Mouse (Mus musculus) hindbrain, embryonic 10.5 days (tissue): ENCODE data around the gene Ptpn3. TPM values are rescaled to one million over a fixed set of nuclear protein-coding genes. Genes with fewer than 3 reads are reported as not detected.

Experiments used
- DNase-seq: peaks from one replicate; pipeline ENCODE4 v3.0.0-alpha.2; 2017; ENCODE audit warnings: low spot score
- H3K27ac ChIP-seq: fragments of 300-500 bp; sonication (generic); 2 replicates; pipeline ENCODE4 v1.5.1; 2016; ENCODE audit warnings: mild to moderate bottlenecking, moderate library complexity
- H3K27me3 ChIP-seq: fragments of 300-500 bp; sonication (generic); 2 replicates; pipeline ENCODE4 v1.6.1; 2016; ENCODE audit warnings: mild to moderate bottlenecking; ENCODE audit not compliant: poor library complexity, insufficient read depth, severe bottlenecking
- H3K36me3 ChIP-seq: fragments of 300-500 bp; sonication (generic); 2 replicates; pipeline ENCODE4 v1.6.1; 2016; ENCODE audit warnings: mild to moderate bottlenecking, moderate library complexity
- H3K4me1 ChIP-seq: fragments of 300-500 bp; sonication (generic); replicated peaks from 2 replicates; pipeline ENCODE4 v1.6.1; 2016; ENCODE audit warnings: mild to moderate bottlenecking
- H3K4me3 ChIP-seq: fragments of 300-500 bp; sonication (generic); 2 replicates; pipeline ENCODE4 v1.5.1; 2016; ENCODE audit warnings: mild to moderate bottlenecking, moderate library complexity
- H3K9me3 ChIP-seq: fragments of 300-500 bp; sonication (generic); 2 replicates; pipeline ENCODE4 v1.6.1; 2016; ENCODE audit warnings: mild to moderate bottlenecking, moderate library complexity
- WGBS: fragments of 180-500 bp; shearing (Covaris S2); methylation state at CpG from one replicate; pipeline ENCODE4 v1.1.7; 2016; 5-methylcytosine and 5-hydroxymethylcytosine counted together
- polyA plus RNA-seq: library from polyadenylated mRNA; unstranded; fragments of >200 nt; fragmentation: Nextera tagmentation; extraction: Ambion mirVana; gene quantifications from 2 replicates; pipeline ENCODE4 v1.2.1, GENCODE M21; 2016

The Ptpn3 gene
- polyA plus RNA-seq, 1 experiment from 2014 or later, result 1.6 TPM

- DNase-seq, result no peak
- 91% methylated on average over 4 of the region's 4 CpGs for WGBS
- no peak overlapping the region for H3K27ac ChIP-seq
- H3K4me3 ChIP-seq, result no peak overlapping the region
- no peaks in the 10 kb centered on the region for H3K36me3 ChIP-seq
- H3K9me3 ChIP-seq, result no peaks in the 10 kb centered on the region
- peaks cover 6% of the 10 kb centered on the region; the same call in 1 of the 2 replicates for H3K27me3 ChIP-seq
- peaks cover 10% of the 10 kb centered on the region for H3K4me1 ChIP-seq
These were observed 10.1 kb upstream of the Ptpn3 start for GRCm38 (mm10) chr4:57311750-57312149.

- peaks cover 24% of the 10 kb centered on the region for H3K4me1 ChIP-seq
- peaks cover 10% of the 10 kb centered on the region for H3K27me3 ChIP-seq
- no peak overlapping the region for H3K27ac ChIP-seq
- no peaks in the 10 kb centered on the region for H3K9me3 ChIP-seq
- H3K36me3 ChIP-seq, result no peaks in the 10 kb centered on the region
- H3K4me3 ChIP-seq, result peak overlapping the region; percentile 30
- WGBS, result 39% methylated on average over 26 of the region's 26 CpGs
- DNase-seq, result peak; percentile 34
These were observed 6.8 kb upstream of the Ptpn3 start for GRCm38 (mm10) chr4:57308214-57309000.

GRCm38 (mm10) chr4:57307747-57308146 lies 6.1 kb upstream of the Ptpn3 start:
- no peak overlapping the region for H3K4me3 ChIP-seq
- H3K27me3 ChIP-seq, result peaks cover 14% of the 10 kb centered on the region
- no peak overlapping the region for H3K27ac ChIP-seq
- 72% methylated on average over 4 of the region's 4 CpGs for WGBS
- H3K9me3 ChIP-seq, result no peaks in the 10 kb centered on the region
- DNase-seq, result no peak
- H3K36me3 ChIP-seq, result no peaks in the 10 kb centered on the region
- H3K4me1 ChIP-seq, result peaks cover 24% of the 10 kb centered on the region

GRCm38 (mm10) chr4:57306260-57306659 lies 4.6 kb upstream of the Ptpn3 start:
- Histone ChIP-seq H3K4me1 (peaks cover 24% of the 10 kb centered on the region), H3K4me3 (no peak overlapping the region), H3K9me3 (no peaks in the 10 kb centered on the region), H3K36me3 (no peaks in the 10 kb centered on the region), H3K27ac (no peak overlapping the region), H3K27me3 (peaks cover 25% of the 10 kb centered on the region)
- WGBS, result 86% methylated on average over 4 of the region's 4 CpGs
- no peak for DNase-seq

DNA sequence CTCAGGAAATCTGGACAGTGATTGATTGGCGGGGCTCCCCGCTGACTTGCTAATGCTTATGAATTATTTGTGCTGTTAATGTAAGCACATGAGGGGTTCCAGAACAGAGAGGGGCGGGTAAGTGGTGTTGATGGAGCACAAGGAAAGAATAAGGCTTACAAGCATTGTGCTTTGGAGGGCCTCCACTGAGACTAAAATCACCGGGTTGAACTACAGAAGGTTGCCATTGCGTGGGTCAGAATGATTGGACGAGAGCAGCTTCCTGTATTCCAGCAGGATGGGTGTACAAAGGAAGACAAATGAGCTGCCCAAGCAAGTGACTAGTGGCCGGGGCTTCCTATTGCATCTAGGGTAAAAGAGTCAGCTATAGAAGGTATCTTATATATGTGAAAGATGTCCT lies 4.0 kb upstream of the Ptpn3 start:
- peak; percentile 31 for DNase-seq
- WGBS, result 62% methylated on average over 7 of the region's 7 CpGs

DNA sequence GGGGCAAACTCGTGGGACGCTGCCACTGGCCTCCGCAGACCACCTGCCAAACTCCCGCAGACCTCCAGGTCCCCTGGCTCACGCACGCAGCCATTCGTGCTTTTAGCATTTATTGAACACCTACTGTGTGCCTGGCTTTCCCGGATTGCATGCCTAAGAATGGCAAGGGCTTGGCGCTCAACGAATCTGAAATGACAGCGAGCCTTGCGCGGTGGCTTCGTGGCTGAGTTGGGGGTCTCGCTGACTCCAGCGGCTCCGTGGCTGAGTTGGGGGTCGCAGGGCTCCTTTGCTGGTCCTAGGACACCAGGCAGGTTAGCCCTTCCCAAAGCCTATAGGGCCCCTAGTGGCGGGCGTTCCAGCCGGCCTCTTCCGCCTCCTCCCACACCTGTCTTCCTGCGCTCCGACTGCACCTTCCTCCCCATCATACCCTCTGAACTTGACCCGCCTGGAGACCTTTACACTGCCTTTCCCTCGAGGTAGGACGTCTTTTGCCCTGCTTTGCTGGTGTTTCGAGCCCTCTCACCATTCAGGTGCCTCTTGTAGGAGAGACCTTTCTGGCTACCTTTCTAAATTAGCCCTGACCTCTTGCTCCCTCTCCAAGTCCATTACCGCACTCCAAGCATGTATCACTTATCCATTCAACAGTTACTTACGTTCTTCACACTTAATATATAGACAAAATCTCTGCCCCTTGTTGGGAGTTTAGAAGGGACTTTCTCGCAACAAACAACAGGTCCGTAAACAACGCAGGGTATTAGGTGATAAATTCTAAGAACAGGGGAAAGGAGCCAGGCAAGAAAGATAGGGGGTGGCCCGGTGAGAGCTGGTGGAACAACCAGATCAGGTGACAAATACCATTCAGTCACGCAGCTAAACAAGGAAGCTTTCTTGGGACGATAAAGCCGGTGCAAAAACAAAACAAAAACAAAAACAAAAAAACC lies 898 bp downstream of the Ptpn3 start:
- H3K27ac ChIP-seq, result peak overlapping the region; percentile 87
- H3K27me3 ChIP-seq, result peaks cover 70% of the 10 kb centered on the region
- peak overlapping the region; percentile 86 for H3K4me3 ChIP-seq
- under 1% methylated on average over 37 of the region's 37 CpGs for WGBS
- peak; percentile 52 for DNase-seq
- H3K36me3 ChIP-seq, result no peaks in the 10 kb centered on the region
- peaks cover 36% of the 10 kb centered on the region for H3K4me1 ChIP-seq
- H3K9me3 ChIP-seq, result no peaks in the 10 kb centered on the region

More for the DNA sequence above, 4.0 kb upstream of the Ptpn3 start:
- Histone ChIP-seq H3K36me3 (no peaks in the 10 kb centered on the region), H3K9me3 (no peaks in the 10 kb centered on the region), H3K27me3 (peaks cover 30% of the 10 kb centered on the region), H3K27ac (0 out of 2 replicates have a peak overlapping the region, but pooled peaks have one; percentile 5), H3K4me1 (peaks cover 30% of the 10 kb centered on the region), H3K4me3 (no peak overlapping the region)

GRCm38 (mm10) chr4:57299701-57300468 lies 1.8 kb downstream of the Ptpn3 start:
- under 1% methylated on average over 97 of the region's 97 CpGs for WGBS
- peak overlapping the region; percentile 86 for H3K4me3 ChIP-seq
- H3K27ac ChIP-seq, result peak overlapping the region; percentile 87
- H3K9me3 ChIP-seq, result no peaks in the 10 kb centered on the region
- peaks cover 28% of the 10 kb centered on the region for H3K4me1 ChIP-seq
- DNase-seq, result peak; percentile 54
- no peaks in the 10 kb centered on the region for H3K36me3 ChIP-seq
- H3K27me3 ChIP-seq, result peaks cover 70% of the 10 kb centered on the region

DNA sequence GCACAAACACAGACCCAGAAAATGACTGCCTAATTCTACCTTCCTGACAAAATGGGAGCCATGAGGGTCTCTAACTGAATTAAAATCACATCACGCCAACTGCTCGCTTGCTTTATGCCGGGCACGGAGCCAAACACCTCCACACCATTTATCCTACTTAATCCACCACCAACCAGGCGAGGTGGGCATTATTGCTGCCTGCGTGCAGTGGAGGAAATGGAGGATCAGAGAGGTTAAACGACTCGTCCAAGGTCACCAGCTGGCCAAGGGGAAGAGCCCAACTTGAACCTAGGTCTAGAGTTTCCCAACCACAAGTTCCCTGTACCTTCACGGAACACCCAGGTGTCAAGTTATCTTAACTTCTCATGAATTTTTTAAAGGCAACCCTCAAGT lies 2.3 kb downstream of the Ptpn3 start:
- Histone ChIP-seq H3K27me3 (peaks cover 70% of the 10 kb centered on the region), H3K4me3 (peak overlapping the region; percentile 86), H3K4me1 (peaks cover 27% of the 10 kb centered on the region), H3K36me3 (no peaks in the 10 kb centered on the region), H3K27ac (no peak overlapping the region), H3K9me3 (no peaks in the 10 kb centered on the region)
- 4% methylated on average over 9 of the region's 9 CpGs for WGBS
- peak; percentile 30 for DNase-seq

DNA sequence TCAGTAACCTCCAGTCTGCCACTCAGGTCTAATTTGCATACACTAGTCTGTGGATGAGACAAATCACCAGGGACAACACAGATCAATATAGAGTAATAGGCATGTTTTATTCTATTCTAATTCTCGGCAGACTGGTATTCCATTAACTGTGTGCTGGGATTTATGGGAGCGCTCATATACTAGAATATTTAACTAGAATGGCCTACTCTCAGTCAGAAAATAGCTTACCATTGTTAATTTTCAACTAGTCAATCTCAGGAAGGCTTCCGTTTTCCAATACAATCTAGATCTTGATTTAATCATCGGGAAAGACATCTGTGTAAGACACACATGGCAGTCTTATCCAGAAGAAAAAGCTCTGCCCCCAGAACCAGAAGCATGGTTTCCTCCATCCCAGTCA lies 3.5 kb downstream of the Ptpn3 start:
- Histone ChIP-seq H3K4me1 (peaks cover 27% of the 10 kb centered on the region), H3K9me3 (no peaks in the 10 kb centered on the region), H3K4me3 (no peak overlapping the region), H3K27me3 (peaks cover 68% of the 10 kb centered on the region), H3K36me3 (no peaks in the 10 kb centered on the region), H3K27ac (no peak overlapping the region)
- DNase-seq, result no peak
- 77% methylated on average over 4 of the region's 4 CpGs for WGBS

GRCm38 (mm10) chr4:57294971-57295656 lies 6.5 kb downstream of the Ptpn3 start:
- no peak overlapping the region for H3K4me3 ChIP-seq
- no peak overlapping the region; the same call in 1 of the 2 replicates for H3K27ac ChIP-seq
- WGBS, result 80% methylated on average over 9 of the region's 9 CpGs
- H3K27me3 ChIP-seq, result peaks cover 42% of the 10 kb centered on the region
- no peaks in the 10 kb centered on the region for H3K9me3 ChIP-seq
- no peaks in the 10 kb centered on the region for H3K36me3 ChIP-seq
- DNase-seq, result no peak
- H3K4me1 ChIP-seq, result peaks cover 15% of the 10 kb centered on the region

- no peaks in the 10 kb centered on the region for H3K4me1 ChIP-seq
- no peak overlapping the region for H3K27ac ChIP-seq
- WGBS, result 86% methylated on average over 5 of the region's 5 CpGs
- no peak for DNase-seq
- no peaks in the 10 kb centered on the region for H3K36me3 ChIP-seq
- peaks cover 18% of the 10 kb centered on the region for H3K27me3 ChIP-seq
- H3K9me3 ChIP-seq, result no peaks in the 10 kb centered on the region
- H3K4me3 ChIP-seq, result no peak overlapping the region
These were observed 9.0 kb downstream of the Ptpn3 start for GRCm38 (mm10) chr4:57292670-57293069.

DNA sequence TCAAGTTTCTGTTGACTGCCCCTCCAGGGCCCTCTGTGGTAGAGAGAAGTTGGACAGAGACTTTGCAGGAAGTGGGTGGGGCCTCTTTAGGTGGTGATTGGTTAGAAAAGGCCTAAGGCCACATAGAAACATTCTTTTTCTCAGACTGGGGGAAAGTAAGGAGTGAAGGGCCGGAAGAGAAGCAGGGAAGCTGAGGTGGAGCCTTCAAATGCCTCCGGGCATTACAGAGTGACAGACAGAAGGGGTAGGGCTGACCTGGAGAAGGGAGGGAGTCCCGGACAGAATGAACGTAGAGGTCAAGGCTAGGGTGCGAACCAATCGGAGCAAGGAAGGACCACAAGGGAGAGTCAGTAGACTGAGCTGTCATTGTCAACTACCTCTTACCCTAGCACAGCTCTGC lies 11.6 kb downstream of the Ptpn3 start:
- WGBS, result 82% methylated on average over 6 of the region's 6 CpGs
- H3K4me3 ChIP-seq, result no peak overlapping the region
- no peak overlapping the region for H3K27ac ChIP-seq
- DNase-seq, result no peak
- no peaks in the 10 kb centered on the region for H3K27me3 ChIP-seq
- H3K4me1 ChIP-seq, result no peaks in the 10 kb centered on the region
- H3K36me3 ChIP-seq, result no peaks in the 10 kb centered on the region
- H3K9me3 ChIP-seq, result no peaks in the 10 kb centered on the region
